Mouse (Mus musculus): ENCODE measurements around the gene Nynrin.

Gene Nynrin

DNA sequence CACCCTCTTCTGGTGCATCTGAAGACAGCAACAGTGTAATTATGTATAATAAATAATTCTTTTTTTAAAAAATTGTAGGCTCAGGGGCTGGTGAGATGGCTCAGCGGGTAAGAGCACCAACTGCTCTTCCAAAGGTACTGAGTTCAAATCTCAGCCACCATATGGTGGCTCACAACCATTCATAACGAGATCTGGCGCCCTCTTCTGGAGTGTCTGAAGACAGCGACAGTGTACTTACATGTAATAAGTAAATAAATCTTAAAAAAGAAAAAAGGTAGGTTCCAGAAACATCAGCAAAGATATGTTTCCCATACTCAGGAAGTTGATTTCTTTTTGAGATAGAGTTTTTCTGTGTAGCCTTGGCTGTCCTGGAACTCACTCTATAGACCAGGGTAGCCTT is 11.0 kb upstream of the Nynrin start:
- peak; percentile 21 for DNase-seq

DNA sequence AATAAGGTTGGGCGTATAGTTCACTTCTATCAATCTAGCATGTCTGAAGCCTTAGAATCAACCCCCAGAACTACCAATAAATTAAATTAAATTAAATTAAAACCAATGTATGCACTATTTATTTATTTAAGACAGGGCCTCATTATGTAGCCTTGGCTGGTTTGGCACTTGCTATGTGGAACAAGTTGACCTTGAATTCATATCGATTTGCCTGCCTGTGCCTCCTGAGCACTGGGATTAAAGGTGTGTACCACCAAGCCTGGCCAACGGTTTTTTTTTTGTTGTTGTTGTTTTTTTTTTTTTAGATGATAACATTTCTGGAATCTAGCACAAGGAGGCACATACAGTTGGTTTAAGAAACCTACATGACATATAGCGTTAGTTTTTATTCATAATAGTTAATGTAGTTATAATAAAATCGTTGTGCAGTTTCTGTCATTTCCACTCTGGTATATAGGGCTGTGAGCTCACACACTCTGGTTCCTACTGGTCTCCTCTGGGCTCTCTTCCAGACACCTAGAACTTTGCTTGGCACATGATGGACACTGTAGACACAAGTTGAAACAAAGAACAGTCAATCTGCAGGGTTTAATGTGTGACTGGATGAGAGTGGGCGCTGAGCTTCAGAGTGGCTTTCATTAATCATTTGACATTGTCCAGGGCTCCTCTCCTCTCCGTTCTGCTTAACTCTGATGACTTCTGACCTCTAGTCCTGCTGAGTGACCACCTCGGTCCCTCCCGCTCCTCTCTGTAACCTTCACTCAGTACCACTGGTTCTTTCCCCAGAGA is 8.1 kb upstream of the Nynrin start:
- no peak for DNase-seq

DNA sequence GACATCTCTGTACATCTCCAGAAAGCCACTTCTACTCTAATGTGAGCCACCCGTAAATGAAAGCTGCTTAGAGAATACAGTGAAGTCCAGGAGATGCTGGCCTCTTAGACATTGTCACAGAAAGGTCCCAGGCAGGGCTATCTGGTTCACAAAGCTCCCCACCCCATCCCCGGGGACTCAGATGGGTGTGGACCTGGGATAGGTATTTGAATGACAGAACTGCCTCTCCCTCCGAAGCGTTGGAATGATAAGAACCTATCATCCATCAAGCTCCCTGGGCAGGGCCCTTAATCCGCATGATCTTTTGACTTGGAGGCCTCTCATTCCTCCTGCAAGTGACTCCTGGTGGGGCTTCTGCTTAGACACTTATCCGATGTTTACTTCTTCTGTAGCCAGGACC is 2.9 kb upstream of the Nynrin start:
- no peak for DNase-seq

- DNase-seq: no peak
These were observed 911 bp upstream of the Nynrin start for GRCm38 (mm10) chr14:55852646-55853551.

GRCm38 (mm10) chr14:55854406-55855100 is 743 bp downstream of the Nynrin start:
- peak; percentile 21 for DNase-seq

GRCm38 (mm10) chr14:55855101-55855561 is 1.3 kb downstream of the Nynrin start:
- peak; percentile 27 for DNase-seq

DNA sequence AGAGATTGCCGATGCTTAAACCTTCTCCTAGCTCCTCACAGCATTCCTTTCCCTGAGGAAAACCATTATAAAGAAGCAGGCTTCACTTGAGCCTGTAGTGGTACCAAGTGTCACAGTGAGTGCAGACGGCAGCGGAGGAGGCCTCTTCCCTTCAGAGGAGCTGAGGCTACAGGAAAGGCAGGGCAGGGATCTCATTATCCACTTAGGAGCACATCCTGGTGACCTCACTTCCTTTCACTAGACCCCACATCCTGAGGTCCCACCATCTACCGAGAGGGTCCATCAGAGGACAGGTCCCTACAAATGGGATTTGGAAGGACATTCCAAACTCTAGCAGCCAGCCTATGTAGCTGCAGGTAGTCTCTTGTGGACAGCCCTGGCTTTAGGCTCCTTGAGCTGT is 3.8 kb downstream of the Nynrin start:
- DNase-seq: no peak

DNA sequence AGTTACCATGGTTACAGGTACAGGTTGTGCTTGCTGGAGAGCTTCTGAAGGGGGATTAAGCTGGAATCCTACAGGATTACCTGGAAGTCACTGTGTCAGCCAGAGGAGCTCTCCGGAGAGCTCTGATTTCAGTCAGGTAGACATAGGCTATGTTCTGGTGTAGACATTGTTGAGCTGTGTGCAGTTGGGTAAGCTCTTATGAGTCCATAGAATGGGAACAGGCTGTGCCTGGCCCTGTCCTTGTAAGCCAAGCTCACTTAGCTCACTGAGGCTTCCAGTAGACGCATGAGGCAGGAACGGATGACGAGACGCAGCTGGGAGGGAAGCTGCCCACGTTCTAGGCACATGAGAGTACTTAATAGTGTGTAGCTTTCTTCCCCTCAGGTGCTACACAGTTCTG is 8.4 kb downstream of the Nynrin start:
- no peak for DNase-seq

GRCm38 (mm10) chr14:55862970-55863369 is 9.2 kb downstream of the Nynrin start:
- DNase-seq: no peak

DNA sequence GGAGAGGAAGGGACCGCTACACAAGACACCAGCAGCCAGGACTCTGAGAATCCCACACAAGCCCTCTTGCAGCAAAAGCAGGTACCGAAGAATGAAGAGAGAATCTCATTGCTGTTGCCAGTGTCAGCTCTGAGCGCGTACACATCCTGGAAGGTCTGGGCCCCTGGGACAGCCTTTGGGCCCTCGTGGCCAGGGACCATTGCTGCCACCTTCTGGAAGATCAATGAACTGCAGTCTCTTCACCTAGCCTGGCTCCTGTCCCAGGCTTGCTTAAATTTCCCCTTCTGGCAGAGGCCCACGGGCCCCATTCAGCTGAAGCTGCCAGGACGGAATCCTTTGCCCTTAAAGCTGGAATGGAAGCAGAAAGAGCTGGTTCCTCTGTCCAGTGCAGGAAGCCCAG is 10.0 kb downstream of the Nynrin start:
- peak; percentile 70 for DNase-seq

GRCm38 (mm10) chr14:55866962-55867361 is 13.2 kb downstream of the Nynrin start:
- DNase-seq: peak; percentile 21

GRCm38 (mm10) chr14:55868230-55869026 is 14.6 kb downstream of the Nynrin start:
- no peak for DNase-seq

- DNase-seq: no peak
These were observed 15.7 kb downstream of the Nynrin start for GRCm38 (mm10) chr14:55869538-55869937.

DNA sequence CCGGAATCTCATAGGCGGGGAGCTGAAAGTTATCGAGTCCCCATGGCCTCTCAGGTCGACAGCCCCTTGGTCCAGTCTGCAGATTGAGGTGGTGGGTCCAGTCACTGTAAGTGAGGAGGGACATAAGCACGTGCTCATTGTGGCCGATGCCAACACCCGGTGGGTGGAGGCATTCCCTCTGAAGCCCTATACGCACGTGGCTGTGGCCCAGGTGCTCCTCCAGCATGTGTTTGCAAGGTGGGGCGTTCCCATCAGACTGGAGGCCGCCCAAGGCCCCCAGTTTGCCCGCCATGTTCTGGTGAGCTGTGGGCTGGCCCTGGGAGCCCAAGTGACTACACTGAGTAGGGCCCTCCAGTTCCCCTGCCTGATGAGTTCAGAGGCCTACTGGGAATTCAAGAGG is 18.2 kb downstream of the Nynrin start:
- no peak for DNase-seq

DNA sequence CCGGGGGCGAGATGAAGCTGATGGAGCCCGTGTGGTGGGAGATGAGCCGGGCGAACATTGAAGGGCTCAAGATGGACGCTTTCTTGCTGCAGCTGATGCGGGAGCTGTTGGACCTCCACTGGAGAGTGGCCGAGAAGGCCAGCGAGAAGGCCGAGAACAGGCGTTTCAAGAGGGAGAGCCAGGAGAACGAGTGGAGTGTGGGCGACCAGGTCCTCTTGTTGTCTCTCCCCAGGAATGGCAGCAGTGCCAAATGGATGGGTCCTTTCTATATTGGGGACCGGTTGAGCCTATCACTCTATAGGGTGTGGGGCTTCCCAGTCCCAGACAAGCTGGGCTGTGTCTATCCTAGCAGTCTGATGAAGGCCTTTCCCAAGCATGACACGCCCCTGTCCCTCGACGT is 18.7 kb downstream of the Nynrin start:
- no peak for DNase-seq

DNA sequence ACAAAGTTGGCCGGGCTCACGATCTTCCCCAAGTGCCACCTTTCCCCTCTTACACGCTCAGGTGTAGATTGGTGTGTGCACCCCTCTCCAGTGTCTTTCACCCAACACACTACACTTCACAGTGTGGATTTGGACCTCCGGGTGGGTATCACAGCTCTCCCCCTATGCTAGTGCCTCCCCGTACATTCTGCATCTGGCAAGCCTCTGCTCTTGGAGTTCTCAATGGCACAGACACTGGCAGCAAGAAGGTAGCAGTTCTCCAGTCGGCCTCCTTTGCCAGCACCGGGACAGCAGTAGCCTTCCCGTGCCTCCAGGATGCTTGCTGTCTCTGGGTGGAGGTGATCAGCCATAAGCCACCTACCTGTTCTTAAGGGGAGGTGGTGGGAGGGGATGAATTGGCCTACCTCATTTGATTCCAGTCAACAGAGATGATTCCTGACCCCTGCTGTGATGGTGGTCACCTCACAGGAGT is 19.5 kb downstream of the Nynrin start:
- no peak for DNase-seq

DNA sequence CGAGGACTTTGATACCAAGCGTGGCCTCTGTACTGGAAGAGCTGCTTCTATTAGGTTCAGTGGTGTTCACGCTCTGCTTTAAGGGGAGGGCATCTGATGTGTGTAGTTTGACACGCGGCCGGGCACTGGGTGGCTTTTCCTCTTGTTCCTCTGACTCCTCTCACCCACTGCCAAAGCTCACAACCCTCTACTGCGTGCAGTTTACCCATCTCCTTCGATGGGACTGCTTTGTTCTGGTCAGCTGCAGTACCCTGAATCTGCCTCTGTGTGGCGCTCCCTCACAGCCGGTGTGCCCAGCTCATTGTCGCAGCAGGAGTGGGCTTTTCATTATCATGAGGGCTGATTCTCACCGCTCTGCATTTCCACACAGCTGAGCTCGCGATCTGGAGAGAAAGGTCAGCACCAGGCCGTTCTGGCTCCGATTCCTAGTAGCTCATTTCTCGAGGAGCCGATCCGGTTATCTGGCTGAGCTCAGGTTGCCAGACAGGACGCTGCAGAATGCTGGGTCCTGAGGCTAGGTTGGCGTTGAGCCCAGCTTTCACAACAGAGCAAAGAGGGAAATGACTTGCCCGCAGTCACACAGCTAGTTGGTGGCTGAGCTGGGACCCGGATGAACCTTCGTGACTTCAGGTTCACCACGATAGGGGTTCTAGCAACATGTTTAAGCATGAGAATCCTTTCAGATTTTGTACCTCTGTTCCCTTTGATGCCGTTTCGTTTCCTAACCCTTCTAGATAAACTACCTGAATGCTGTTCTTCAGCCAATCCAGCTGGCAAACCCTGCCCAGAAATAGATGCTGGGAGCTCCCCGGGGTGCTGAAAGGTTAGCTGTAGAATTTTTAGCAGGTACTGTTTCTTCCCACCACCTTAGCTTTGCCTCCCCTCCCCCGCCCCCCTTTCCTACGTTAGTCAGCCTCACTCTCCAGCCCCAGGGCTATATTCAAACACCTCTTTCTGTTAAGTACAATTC is 20.2 kb downstream of the Nynrin start:
- peak; percentile 80 for DNase-seq

DNA sequence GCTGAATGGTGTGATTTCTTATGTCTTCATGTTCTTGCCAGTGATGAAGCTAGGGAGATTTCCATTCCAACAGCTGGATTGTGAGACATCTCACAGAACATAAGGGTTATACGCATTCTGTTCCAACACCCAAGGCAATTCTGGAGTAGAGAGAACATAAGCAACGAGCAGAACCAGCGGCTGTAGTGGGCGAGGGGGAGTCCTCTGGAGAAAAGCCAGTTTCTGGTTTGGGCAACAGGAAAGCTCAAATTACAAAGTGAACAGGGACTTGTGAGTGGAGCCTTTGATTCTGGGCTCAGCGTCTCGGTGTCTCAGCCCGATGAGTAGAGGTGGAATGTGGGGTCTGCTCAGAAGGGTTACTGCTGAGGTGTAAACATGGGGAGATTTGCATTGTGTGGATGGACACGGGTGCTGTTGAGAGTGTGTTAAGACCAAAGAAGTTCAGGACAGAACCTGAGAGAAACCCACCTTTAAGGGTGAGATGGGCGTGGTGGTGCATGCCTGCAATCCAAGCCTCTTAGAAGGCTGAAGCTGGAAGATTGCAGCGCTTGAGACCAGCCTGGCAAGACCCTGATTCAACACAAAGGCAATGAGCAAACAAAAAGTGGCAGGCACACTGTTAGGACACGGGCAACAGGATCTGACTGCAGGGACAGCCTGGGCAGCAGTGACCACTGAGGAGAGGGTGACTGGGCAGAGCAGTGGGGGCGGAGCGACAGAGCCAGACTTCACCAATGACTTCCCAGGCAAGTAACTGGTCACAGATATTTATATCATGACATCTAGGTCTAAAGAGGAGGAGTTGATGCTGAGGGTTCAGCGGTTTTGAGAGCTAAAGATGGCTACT is 23.9 kb downstream of the Nynrin start:
- DNase-seq: no peak

GRCm38 (mm10) chr14:55878316-55878940 is 24.6 kb downstream of the Nynrin start:
- DNase-seq: no peak

- DNase-seq: peak; percentile 82
These were observed 25.8 kb downstream of the Nynrin start for GRCm38 (mm10) chr14:55879623-55880022.
